Mouse (Mus musculus): ENCODE results near the gene Smoc1. TPM values are rescaled to one million over a fixed set of nuclear protein-coding genes. Genes with fewer than 3 reads are reported as not detected.

Gene Smoc1
- polyA plus RNA-seq, 1 experiment from 2014 or later: 14.7 TPM

DNA sequence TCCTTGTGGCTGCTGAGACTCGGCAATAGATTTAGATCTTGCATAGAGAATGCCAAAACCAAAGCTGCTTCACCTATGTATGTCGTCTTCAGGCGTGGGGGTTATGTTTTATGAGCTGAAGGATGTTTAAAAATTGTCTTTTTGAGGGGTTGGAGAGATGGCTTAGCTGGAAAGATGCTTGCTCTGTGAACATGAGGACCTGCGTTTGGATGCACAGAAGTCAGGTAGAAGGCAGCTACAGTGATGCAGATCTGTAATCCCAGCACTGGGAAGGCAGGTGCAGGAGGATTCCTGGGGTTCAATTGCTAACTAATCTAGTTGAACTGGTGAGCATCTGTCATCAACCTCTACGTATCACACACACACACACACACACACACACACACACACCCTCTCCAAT, 61.5 kb downstream of the Smoc1 start:
- no peaks in the 10 kb centered on the region for H3K9me3 ChIP-seq
- ATAC-seq (ENCODE audit: low FRiP score, low read depth): no peak
- no peaks in the 10 kb centered on the region for H3K27me3 ChIP-seq (replicated peaks)
- H3K9ac ChIP-seq: no peak overlapping the region
- 84% methylated on average over 5 of the region's 5 CpGs for WGBS
- H3K36me3 ChIP-seq: no peaks in the 10 kb centered on the region
- no peak overlapping the region for H3K27ac ChIP-seq
- H3K4me2 ChIP-seq (replicated peaks): no peak overlapping the region
- no peak overlapping the region for H3K4me3 ChIP-seq
- no peaks in the 10 kb centered on the region for H3K4me1 ChIP-seq

DNA sequence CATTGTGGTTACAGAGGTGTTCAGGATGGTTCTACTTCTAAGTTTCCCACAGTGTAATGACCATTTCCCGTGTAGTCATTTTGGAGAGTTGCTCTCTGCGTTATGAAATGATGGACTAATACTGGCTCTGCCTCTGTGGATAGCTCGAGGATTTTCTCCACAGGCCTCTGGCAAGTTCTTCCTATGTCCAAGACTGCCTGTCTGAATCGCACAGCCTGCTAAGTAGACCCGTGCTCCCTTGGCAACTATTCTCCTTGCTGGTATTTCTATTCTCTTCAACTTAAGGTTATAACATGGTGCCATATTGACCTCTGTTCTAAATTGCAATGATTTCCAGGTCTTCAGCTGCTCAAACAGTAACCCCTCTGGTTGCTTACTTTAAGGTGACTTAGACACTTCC, 65.0 kb downstream of the Smoc1 start:
- H3K4me1 ChIP-seq: 0 out of 2 replicates have a peak, but pooled peaks cover 5% of the 10 kb centered on the region
- ATAC-seq (ENCODE audit: low FRiP score, low read depth): no peak
- no peaks in the 10 kb centered on the region for H3K36me3 ChIP-seq
- H3K9me3 ChIP-seq: no peaks in the 10 kb centered on the region
- H3K9ac ChIP-seq: no peak overlapping the region
- H3K27ac ChIP-seq: no peak overlapping the region
- 79% methylated on average over 5 of the region's 5 CpGs for WGBS
- H3K4me3 ChIP-seq: no peak overlapping the region
- no peak overlapping the region for H3K4me2 ChIP-seq (replicated peaks)
- no peaks in the 10 kb centered on the region for H3K27me3 ChIP-seq (replicated peaks)

DNA sequence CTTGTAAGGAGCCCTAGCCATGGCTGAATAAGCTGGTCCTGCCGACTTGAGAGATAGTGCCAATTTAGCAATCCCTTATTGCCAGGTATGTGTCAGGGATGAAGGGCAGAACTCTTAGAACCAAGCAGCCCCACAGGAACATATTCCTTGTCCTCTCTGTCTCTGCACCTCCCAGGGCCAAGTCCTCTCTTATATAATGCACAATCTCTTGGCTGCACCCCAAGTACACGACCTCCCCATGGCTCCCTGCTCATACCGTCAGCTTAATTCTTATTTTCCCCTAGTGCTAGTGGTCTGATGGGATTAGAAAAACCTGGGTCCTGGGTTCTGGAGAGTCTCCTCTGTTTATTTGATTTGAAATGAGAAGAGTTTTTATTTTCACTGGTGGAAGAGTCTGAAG, 66.0 kb downstream of the Smoc1 start:
- 86% methylated on average over 3 of the region's 3 CpGs for WGBS
- Histone ChIP-seq H3K9ac (no peak overlapping the region), H3K4me3 (no peak overlapping the region), H3K27ac (no peak overlapping the region), H3K9me3 (no peaks in the 10 kb centered on the region), H3K4me1 (0 out of 2 replicates have a peak, but pooled peaks cover 5% of the 10 kb centered on the region), H3K27me3 (replicated peaks) (no peaks in the 10 kb centered on the region), H3K36me3 (no peaks in the 10 kb centered on the region), H3K4me2 (replicated peaks) (no peak overlapping the region)
- no peak for ATAC-seq (ENCODE audit: low FRiP score, low read depth)

DNA sequence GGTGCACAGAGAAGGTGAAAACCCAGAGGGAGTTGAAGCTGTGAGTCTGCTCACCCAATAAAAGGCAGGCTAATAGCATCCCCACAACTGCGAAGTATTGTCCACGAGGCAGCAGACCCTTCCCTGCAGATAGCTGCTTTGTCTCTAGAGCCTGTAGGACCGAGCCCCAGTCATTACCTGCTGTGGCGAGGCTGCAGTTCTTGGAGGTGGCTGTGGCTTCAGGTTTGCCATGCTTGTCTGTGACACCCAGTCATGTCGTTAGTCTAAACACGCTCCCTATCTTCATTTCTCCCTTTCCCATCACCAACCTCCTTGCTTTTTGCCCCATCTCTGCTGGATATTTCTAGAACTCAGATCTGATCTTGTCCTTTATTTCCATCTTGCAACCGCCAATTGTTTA, 66.6 kb downstream of the Smoc1 start:
- H3K27ac ChIP-seq: no peak overlapping the region
- no peaks in the 10 kb centered on the region for H3K27me3 ChIP-seq (replicated peaks)
- ATAC-seq (ENCODE audit: low FRiP score, low read depth): no peak
- no peak overlapping the region for H3K4me2 ChIP-seq (replicated peaks)
- 0 out of 2 replicates have a peak, but pooled peaks cover 5% of the 10 kb centered on the region for H3K4me1 ChIP-seq
- no peak overlapping the region for H3K4me3 ChIP-seq
- H3K36me3 ChIP-seq: no peaks in the 10 kb centered on the region
- no peaks in the 10 kb centered on the region for H3K9me3 ChIP-seq
- no peak overlapping the region for H3K9ac ChIP-seq
- 51% methylated on average over 7 of the region's 7 CpGs for WGBS

DNA sequence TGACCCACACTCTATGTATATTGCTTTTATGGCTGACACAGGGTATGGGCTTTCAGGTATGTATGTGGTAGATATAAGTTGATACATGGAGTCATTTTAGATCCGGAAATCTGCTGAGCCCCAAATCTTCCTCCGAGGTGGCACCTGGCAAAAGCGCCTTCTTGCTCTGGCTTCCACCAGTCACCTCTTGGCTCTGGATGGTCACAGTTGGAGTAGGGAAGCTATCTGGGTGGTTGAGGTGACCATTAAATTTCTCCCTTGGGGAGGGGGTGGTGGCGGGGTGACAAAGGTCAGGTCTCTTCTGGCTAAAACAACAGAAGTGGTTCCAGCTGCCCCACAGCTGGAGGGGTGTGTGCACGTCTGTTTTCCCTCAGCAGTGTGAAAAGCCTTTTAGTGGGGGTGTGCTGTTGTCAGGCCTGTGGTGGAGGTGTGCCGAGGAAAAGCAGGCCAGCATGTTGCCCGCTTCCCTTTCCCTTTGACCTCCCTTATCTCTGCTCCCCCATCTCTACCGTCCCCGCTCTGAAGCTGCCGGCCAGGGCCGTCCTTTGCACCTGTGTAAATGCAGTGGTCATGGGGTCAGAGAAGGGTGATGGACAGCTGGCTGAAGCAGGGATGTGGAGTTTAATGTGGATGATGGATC, 68.3 kb downstream of the Smoc1 start:
- 54% methylated on average over 11 of the region's 11 CpGs for WGBS

DNA sequence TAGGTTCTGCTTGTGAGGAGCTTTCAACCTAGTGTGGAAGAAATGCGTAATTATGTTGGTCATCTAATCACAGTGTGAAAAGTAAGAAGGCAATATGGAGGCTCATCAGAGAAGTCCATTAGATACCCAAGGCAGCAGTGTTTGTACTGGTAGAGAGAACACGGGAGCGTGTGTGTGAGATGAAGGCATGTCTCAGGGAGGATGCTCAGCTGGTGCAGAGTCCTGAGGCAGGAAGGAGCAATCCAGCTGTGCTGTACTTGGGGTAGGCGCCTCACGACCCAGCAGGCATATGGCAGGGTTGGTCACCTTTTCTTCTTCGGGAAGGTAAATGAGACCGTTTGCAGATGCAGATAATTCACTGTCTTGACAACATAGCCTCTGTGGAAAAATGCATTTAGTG, 70.7 kb downstream of the Smoc1 start:
- Histone ChIP-seq H3K36me3 (no peaks in the 10 kb centered on the region), H3K27me3 (replicated peaks) (no peaks in the 10 kb centered on the region), H3K9me3 (no peaks in the 10 kb centered on the region), H3K27ac (no peak overlapping the region), H3K4me3 (no peak overlapping the region), H3K9ac (no peak overlapping the region), H3K4me1 (0 out of 2 replicates have a peak, but pooled peaks cover 5% of the 10 kb centered on the region), H3K4me2 (replicated peaks) (no peak overlapping the region)
- no peak for ATAC-seq (ENCODE audit: low FRiP score, low read depth)
- 80% methylated on average over 7 of the region's 7 CpGs for WGBS

More for the DNA sequence above, 68.3 kb downstream of the Smoc1 start:
- Histone ChIP-seq H3K36me3 (no peaks in the 10 kb centered on the region), H3K9ac (no peak overlapping the region), H3K4me3 (no peak overlapping the region), H3K27me3 (replicated peaks) (no peaks in the 10 kb centered on the region), H3K4me1 (0 out of 2 replicates have a peak, but pooled peaks cover 5% of the 10 kb centered on the region), H3K4me2 (replicated peaks) (no peak overlapping the region), H3K27ac (no peak overlapping the region), H3K9me3 (no peaks in the 10 kb centered on the region)
- no peak for ATAC-seq (ENCODE audit: low FRiP score, low read depth)

DNA sequence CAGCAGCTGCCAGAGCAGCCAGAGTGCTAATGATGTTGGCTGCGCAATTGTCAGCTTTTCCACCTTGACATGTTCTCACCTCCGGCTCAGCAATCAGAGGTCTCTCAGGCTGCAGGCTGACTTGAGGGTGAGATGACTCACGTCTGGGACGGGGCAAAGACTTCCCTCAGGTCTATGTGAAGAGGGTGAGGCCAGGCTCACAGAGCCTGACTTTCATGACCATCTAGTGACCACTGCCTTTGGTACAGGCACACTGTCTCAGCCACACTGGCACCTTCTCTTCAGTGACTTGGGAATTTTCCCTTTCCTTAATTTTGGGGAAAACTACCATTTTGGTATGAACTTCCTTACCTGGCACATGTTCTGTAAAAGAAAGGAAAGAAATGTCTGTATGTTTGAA, 71.1 kb downstream of the Smoc1 start:
- no peak overlapping the region for H3K9ac ChIP-seq
- H3K9me3 ChIP-seq: no peaks in the 10 kb centered on the region
- WGBS: 67% methylated on average over 4 of the region's 4 CpGs
- H3K4me3 ChIP-seq: no peak overlapping the region
- no peak for ATAC-seq (ENCODE audit: low FRiP score, low read depth)
- 0 out of 2 replicates have a peak, but pooled peaks cover 5% of the 10 kb centered on the region for H3K4me1 ChIP-seq
- no peak overlapping the region for H3K27ac ChIP-seq
- no peak overlapping the region for H3K4me2 ChIP-seq (replicated peaks)
- H3K27me3 ChIP-seq (replicated peaks): no peaks in the 10 kb centered on the region
- no peaks in the 10 kb centered on the region for H3K36me3 ChIP-seq

DNA sequence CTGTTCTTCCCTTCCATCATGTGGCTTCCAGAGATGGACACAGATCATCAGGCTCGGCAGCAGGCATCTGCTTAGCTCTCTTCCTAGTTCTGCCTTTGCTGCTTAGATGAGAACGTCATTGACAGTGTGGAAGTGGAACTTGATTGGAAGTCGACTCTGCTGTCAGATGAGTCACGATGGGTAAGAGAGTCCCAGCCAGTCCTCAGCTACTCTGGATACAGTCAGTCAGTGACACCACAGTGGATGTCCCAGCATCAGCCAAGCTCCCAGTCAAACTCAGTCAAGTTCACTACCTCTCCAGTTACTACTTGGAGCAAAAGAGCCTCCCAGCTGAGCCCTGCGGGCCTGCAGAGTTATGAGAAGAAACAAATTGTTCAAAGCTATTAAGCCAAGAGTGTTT, 72.6 kb downstream of the Smoc1 start:
- no peaks in the 10 kb centered on the region for H3K9me3 ChIP-seq
- no peak overlapping the region for H3K4me3 ChIP-seq
- no peaks in the 10 kb centered on the region for H3K27me3 ChIP-seq (replicated peaks)
- no peak overlapping the region for H3K9ac ChIP-seq
- WGBS: 81% methylated on average over 5 of the region's 5 CpGs
- H3K27ac ChIP-seq: no peak overlapping the region
- H3K4me2 ChIP-seq (replicated peaks): no peak overlapping the region
- 0 out of 2 replicates have a peak, but pooled peaks cover 5% of the 10 kb centered on the region for H3K4me1 ChIP-seq
- H3K36me3 ChIP-seq: no peaks in the 10 kb centered on the region
- ATAC-seq (ENCODE audit: low FRiP score, low read depth): no peak

DNA sequence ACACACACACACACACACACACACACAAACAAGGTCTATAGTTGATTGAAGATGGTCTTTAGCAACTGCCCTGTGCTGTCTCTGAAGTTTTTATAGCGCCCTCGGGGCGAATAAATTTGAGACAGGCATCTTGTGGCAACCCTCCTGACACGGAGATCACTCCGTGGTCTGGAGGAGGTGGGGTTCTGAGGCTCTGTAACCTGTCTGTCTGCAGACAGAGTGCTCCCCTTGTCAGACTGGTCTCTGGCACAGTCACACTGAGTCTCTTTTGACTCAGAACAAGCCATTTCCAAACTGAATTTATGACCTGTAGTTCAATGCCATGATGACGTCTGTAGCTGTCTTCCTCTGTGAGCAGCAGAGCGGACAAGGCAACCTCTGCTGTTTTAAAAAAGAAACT, 75.1 kb downstream of the Smoc1 start:
- no peak overlapping the region for H3K27ac ChIP-seq
- H3K4me3 ChIP-seq: no peak overlapping the region
- H3K4me2 ChIP-seq (replicated peaks): no peak overlapping the region
- H3K9ac ChIP-seq: no peak overlapping the region
- H3K4me1 ChIP-seq: no peaks in the 10 kb centered on the region
- no peaks in the 10 kb centered on the region for H3K36me3 ChIP-seq
- no peaks in the 10 kb centered on the region for H3K27me3 ChIP-seq (replicated peaks)
- 59% methylated on average over 7 of the region's 7 CpGs for WGBS
- ATAC-seq (ENCODE audit: low FRiP score, low read depth): no peak
- H3K9me3 ChIP-seq: no peaks in the 10 kb centered on the region

DNA sequence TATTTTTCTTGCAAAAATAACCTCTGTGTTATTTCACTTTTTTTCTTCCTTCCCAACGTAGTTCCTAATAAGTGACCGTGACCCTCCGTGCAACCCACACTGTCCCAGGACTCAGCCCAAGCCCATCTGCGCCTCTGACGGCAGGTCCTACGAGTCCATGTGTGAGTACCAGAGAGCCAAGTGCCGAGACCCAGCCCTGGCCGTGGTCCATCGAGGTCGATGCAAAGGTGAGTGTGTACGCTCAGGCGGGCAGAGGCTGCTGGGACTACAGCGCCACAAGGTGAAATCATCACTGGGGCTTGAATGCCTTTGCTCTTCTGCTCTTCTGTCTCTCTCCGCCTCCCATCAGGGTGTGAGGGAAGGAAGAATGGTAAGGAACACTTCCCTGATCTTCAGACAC, 77.9 kb downstream of the Smoc1 start:
- Histone ChIP-seq H3K9me3 (no peaks in the 10 kb centered on the region), H3K4me2 (replicated peaks) (no peak overlapping the region), H3K9ac (no peak overlapping the region), H3K4me1 (peaks cover 10% of the 10 kb centered on the region), H3K36me3 (no peaks in the 10 kb centered on the region), H3K27me3 (replicated peaks) (no peaks in the 10 kb centered on the region), H3K4me3 (no peak overlapping the region), H3K27ac (no peak overlapping the region)
- no peak for ATAC-seq (ENCODE audit: low FRiP score, low read depth)
- WGBS: 92% methylated on average over 14 of the region's 14 CpGs

DNA sequence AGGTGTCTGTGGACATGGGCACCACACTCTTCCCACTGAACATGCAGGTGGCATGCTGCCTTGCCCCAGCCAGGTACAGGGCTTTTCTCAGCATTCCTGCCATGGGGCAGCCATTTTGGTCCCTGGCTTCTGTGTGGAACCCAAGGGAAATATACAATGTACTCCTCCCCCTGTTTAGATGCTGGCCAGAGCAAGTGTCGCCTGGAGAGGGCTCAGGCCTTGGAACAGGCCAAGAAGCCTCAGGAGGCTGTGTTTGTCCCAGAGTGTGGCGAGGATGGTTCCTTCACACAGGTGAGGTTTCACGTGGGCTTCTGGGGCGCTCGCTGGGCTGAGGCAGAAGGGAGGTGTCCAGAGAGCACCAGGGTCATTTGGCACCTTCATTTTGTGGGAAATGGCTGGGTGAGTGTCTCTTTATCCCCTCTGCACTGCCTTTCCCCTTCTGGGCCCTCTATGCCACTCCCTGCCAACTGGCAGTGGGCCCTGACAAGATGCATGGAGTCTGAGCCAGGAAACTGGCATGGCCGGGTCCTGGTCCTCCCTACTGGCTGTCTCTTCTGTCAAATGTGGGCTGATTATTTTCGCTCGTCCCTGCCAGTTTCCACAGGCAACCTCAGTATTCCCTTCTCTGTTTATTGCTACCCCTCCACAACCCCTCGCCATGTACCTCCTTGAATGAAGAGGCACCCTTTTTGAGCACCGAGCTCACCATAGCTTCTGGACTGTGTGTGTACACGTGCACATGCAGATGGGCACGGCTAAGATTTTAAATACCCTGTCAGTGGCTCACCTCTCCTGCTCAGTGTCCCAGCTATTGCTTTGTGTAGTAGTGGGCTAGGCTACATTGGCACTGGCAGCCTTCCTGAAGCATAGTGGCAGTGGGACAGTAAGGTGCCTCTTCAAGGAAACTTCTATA, 79.4 kb downstream of the Smoc1 start:
- H3K9ac ChIP-seq: peak overlapping the region; percentile 13; the same call in 1 of the 2 replicates
- ATAC-seq (ENCODE audit: low FRiP score, low read depth): no peak

DNA sequence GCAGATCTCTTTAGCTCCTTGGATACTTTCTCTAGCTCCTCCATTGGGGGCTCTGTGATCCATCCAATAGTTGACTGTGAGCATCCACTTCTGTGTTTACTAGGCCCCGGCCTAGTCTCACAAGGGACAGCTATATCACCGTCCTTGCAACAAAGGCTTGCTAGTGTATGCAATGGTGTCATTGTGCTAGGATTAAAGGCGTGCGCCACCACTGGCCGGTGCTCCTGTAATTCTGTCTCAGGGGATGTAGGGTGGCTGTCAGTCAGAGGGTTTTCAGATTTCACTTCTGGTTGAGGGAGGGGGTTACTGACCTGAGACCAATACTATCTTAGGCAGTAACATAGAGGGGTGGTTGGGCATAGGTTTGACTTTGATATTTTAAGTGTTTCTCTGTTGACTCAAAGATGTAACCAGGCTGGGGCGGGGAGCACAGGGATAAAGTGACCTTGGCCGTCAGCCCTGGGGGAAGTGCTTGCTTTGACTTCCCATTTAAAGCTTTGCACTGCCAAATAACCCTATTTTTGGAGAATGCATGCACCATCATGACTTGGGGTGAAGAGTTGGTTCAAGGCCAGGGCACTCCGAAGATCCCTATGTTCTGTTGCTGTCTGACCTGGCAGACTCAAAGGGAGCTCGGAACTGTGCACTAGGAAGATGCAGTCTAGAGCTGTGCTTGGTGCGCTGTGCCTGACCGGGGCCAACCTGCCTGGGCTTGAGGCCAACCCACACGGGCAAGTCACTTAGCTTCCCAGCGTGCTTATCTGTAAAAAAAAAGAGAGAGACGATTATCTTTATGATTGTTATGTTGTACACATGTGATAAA, 80.9 kb downstream of the Smoc1 start:
- no peaks in the 10 kb centered on the region for H3K27me3 ChIP-seq (replicated peaks)
- peaks cover 10% of the 10 kb centered on the region for H3K4me1 ChIP-seq
- WGBS: 82% methylated on average over 14 of the region's 14 CpGs
- H3K36me3 ChIP-seq: no peaks in the 10 kb centered on the region
- no peak overlapping the region for H3K4me2 ChIP-seq (replicated peaks)
- ATAC-seq (ENCODE audit: low FRiP score, low read depth): no peak
- no peak overlapping the region for H3K4me3 ChIP-seq
- no peak overlapping the region for H3K27ac ChIP-seq
- H3K9me3 ChIP-seq: no peaks in the 10 kb centered on the region
- H3K9ac ChIP-seq: no peak overlapping the region

More for the DNA sequence above, 79.4 kb downstream of the Smoc1 start:
- Histone ChIP-seq H3K36me3 (no peaks in the 10 kb centered on the region), H3K27me3 (replicated peaks) (no peaks in the 10 kb centered on the region), H3K4me3 (no peak overlapping the region), H3K4me2 (replicated peaks) (no peak overlapping the region), H3K4me1 (peaks cover 10% of the 10 kb centered on the region), H3K9me3 (no peaks in the 10 kb centered on the region), H3K27ac (no peak overlapping the region)
- 95% methylated on average over 12 of the region's 12 CpGs for WGBS
